Mouse (Mus musculus) liver, embryonic 15.5 days (tissue): ENCODE measurements around the gene Pcp2. TPM values are rescaled to one million over a fixed set of nuclear protein-coding genes. Genes with fewer than 3 reads are reported as not detected.
A peak's percentile ranks its signal among the peaks of the same experiment; 100 is the strongest.
"Not testable (repeated sequence)": the region's sequence is repeated elsewhere in the genome, so short reads cannot be mapped to it uniquely, and the experiment has no call there.

ENCODE experiments used
- ATAC-seq: fragments of 200-750 bp; cut with Nextera tagmentation; 2 replicates; pipeline ENCODE4 v1.8.0; 2017; ENCODE audit warnings: moderate number of reproducible peaks, mild to moderate bottlenecking, moderate library complexity; ENCODE audit not compliant: insufficient read depth
- H3K27ac ChIP-seq: fragments of 300-500 bp; sonication (generic); replicated peaks from 2 replicates; pipeline ENCODE4 v1.5.1; 2015; ENCODE audit warnings: mild to moderate bottlenecking, inconsistent platforms
- H3K27me3 ChIP-seq: fragments of 300-500 bp; sonication (generic); 2 replicates; pipeline ENCODE4 v1.6.1; 2015; ENCODE audit warnings: mild to moderate bottlenecking, inconsistent platforms
- H3K36me3 ChIP-seq: fragments of 300-500 bp; sonication (generic); replicated peaks from 2 replicates; pipeline ENCODE4 v1.6.1; 2015; ENCODE audit warnings: moderate library complexity, mild to moderate bottlenecking, inconsistent platforms
- H3K4me1 ChIP-seq: fragments of 300-500 bp; sonication (generic); replicated peaks from 2 replicates; pipeline ENCODE4 v1.6.1; 2015; ENCODE audit warnings: inconsistent platforms
- H3K4me2 ChIP-seq: fragments of 300-500 bp; sonication (generic); 2 replicates; pipeline ENCODE4 v1.6.1; 2015; ENCODE audit warnings: moderate library complexity, mild to moderate bottlenecking, inconsistent platforms
- H3K4me3 ChIP-seq: fragments of 300-500 bp; sonication (generic); replicated peaks from 2 replicates; pipeline ENCODE4 v1.5.1; 2015; ENCODE audit warnings: mild to moderate bottlenecking, inconsistent platforms
- H3K9ac ChIP-seq: fragments of 300-500 bp; sonication (generic); 2 replicates; pipeline ENCODE4 v1.6.1; 2015; ENCODE audit warnings: moderate library complexity, mild to moderate bottlenecking, inconsistent platforms
- H3K9me3 ChIP-seq: fragments of 300-500 bp; sonication (generic); replicated peaks from 2 replicates; pipeline ENCODE4 v1.6.1; 2016; ENCODE audit warnings: inconsistent platforms
- WGBS: fragments of 180-500 bp; shearing (Covaris S2); methylation state at CpG from one replicate; pipeline ENCODE4 v1.1.7; 2015; ENCODE audit warnings: mixed read lengths; ENCODE audit not compliant: insufficient replicate concordance; 5-methylcytosine and 5-hydroxymethylcytosine counted together
- polyA plus RNA-seq: library from polyadenylated mRNA; unstranded; fragments of >200 nt; fragmentation: Nextera tagmentation; extraction: Ambion mirVana; gene quantifications from 2 replicates; pipeline ENCODE4 v1.2.1, GENCODE M21; 2015

Pcp2 gene
- polyA plus RNA-seq, 1 experiment from 2014 or later, result 0.09 TPM

DNA sequence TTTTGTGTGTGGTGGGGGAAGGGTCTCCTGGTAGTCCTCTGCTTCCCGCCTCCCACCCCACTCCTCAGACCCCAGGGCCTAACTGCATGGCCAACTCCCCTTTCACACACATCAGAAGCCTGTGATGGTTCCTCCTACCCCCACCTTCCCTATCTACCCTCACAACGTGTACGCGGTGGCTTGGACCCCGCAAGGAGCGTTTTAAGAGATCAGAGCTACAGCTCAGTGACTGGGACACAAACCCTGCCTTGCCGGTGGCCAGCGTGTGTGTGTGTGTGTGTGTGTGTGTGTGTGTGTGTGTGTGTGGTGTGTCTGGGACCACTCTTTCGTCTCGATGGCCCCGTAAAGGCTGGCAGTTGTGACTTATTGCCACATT, 37.1 kb downstream of the Pcp2 start:
- ATAC-seq, result no peak; the same call in 1 of the 2 replicates
- Histone ChIP-seq H3K4me2 (peak overlapping the region; percentile 96), H3K4me1 (peaks cover 26% of the 10 kb centered on the region), H3K4me3 (peak overlapping the region; percentile 66), H3K9me3 (no peaks in the 10 kb centered on the region), H3K27me3 (peaks cover 15% of the 10 kb centered on the region), H3K27ac (no peak overlapping the region), H3K9ac (peak overlapping the region; percentile 60), H3K36me3 (no peaks in the 10 kb centered on the region)
- whole genome bisulfite sequencing, result 13% methylated on average over 11 of the region's 11 CpGs

DNA sequence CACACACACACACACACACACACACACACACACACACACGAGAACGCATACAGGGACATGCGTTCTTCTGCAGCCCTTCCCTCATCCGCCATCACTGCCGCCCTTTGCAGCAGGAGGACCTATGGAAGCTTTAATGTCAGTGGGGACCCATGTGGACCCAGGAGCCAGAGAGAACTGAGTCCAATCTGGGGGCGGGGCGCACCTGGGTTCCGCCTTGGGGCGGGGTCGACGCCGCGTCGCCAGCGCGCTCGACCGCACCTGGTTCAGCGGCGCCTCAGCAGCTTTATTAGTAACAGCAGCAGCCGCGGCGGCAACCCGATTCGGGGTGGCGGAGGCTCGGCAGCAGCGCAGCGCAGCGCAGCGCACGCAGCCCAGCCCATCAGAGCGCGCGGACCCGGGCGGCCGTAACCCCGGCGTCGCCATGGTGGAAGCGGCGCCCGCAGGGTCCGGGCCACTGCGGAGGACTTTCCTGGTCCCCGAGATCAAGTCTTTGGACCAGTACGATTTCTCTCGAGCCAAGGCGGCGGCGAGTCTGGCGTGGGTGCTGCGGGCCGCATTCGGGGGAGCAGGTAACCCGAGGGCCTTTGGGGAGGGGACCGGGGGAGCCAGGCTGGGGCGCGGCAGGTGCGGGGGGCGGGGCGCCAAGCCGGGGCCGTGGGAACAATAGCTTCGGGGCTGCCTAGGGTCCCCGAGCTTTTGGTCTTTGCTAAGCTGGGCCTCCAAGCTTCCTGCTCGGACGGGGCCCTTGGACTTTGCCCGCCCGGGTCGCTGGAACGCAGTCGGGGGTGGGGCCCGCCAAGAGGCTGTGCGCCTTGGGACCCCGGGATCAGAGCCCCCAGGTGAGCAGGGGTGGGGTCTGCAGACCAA, 37.7 kb downstream of the Pcp2 start:
- WGBS, result 1% methylated on average over 77 of the region's 77 CpGs
- H3K4me1 ChIP-seq, result peaks cover 26% of the 10 kb centered on the region
- H3K4me2 ChIP-seq, result peak overlapping the region; percentile 96
- peak overlapping the region; percentile 66 for H3K4me3 ChIP-seq
- no peaks in the 10 kb centered on the region for H3K9me3 ChIP-seq
- peak overlapping the region; percentile 60 for H3K9ac ChIP-seq
- H3K27ac ChIP-seq, result peak overlapping the region; percentile 60
- no peaks in the 10 kb centered on the region for H3K36me3 ChIP-seq
- peaks cover 15% of the 10 kb centered on the region for H3K27me3 ChIP-seq
- peak; percentile 73 for ATAC-seq

- H3K4me1 ChIP-seq, result peaks cover 26% of the 10 kb centered on the region
- H3K4me3 ChIP-seq, result peak within 1 kb of the TSS; percentile 66
- WGBS, result 5% methylated on average over 7 of the region's 7 CpGs
- H3K9me3 ChIP-seq, result no peaks in the 10 kb centered on the region
- H3K27me3 ChIP-seq, result peaks cover 15% of the 10 kb centered on the region
- peak within 1 kb of the TSS; percentile 60 for H3K27ac ChIP-seq
- peak within 1 kb of the TSS; percentile 60 for H3K9ac ChIP-seq
- 0 out of 2 replicates have a peak, but pooled peaks have one; percentile 7 for ATAC-seq
- no peaks in the 10 kb centered on the region for H3K36me3 ChIP-seq
- H3K4me2 ChIP-seq, result peak within 1 kb of the TSS; percentile 96
Measured at GRCm38 (mm10) chr8:3586993-3587390, 38.4 kb downstream of the Pcp2 start, which contains the start of gene Camsap3. TSS of gene Camsap3 (plus strand) at chr8:3587293.

- no peaks in the 10 kb centered on the region for H3K9me3 ChIP-seq
- H3K27me3 ChIP-seq, result peaks cover 15% of the 10 kb centered on the region
- H3K4me1 ChIP-seq, result peaks cover 26% of the 10 kb centered on the region
- no peaks in the 10 kb centered on the region for H3K36me3 ChIP-seq
- peak; percentile 56; the same call in 1 of the 2 replicates for ATAC-seq
- 34% methylated on average over 2 of the region's 2 CpGs for WGBS
- H3K27ac ChIP-seq, result no peak overlapping the region
- peak overlapping the region; percentile 96 for H3K4me2 ChIP-seq
- H3K4me3 ChIP-seq, result no peak overlapping the region
- H3K9ac ChIP-seq, result no peak overlapping the region
Measured at GRCm38 (mm10) chr8:3586452-3586851, 38.9 kb downstream of the Pcp2 start.

DNA sequence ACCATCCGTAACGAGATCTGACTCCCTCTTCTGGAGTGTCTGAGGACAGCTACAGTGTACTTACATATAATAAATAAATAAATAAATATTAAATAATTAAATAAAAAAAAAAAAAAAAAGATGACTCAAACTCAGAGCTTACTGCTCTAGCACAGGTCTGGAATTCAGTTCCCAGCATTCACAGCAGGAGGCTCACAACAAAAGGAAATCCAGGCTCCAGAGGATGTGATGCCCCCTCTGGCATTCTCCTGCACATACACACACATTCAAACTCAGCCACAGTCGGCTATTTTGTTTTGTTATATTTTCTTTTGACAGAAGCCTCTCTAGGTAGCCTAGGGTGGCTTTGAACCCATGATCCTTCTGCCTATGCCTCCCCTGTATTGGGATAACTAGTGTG, 43.4 kb downstream of the Pcp2 start:
- H3K27ac ChIP-seq, H3K9ac ChIP-seq, H3K4me2 ChIP-seq, H3K4me3 ChIP-seq, H3K27me3 ChIP-seq, ATAC-seq, H3K9me3 ChIP-seq, H3K36me3 ChIP-seq: not testable (repeated sequence)
- peaks cover 13% of the 10 kb centered on the region for H3K4me1 ChIP-seq
- 72% methylated on average over 3 of the region's 3 CpGs for WGBS

- WGBS, result 69% methylated on average over 9 of the region's 9 CpGs
- Histone ChIP-seq H3K36me3 (no peaks in the 10 kb centered on the region), H3K4me2 (no peak overlapping the region), H3K4me1 (peaks cover 7% of the 10 kb centered on the region; the same call in 1 of the 2 replicates), H3K4me3 (no peak overlapping the region), H3K27ac (no peak overlapping the region), H3K9ac (no peak overlapping the region), H3K27me3 (no peaks in the 10 kb centered on the region), H3K9me3 (no peaks in the 10 kb centered on the region)
- peak; percentile 13; the same call in 1 of the 2 replicates for ATAC-seq
Measured at GRCm38 (mm10) chr8:3579390-3580364, 45.7 kb downstream of the Pcp2 start.

GRCm38 (mm10) chr8:3576211-3576960, 49.0 kb downstream of the Pcp2 start:
- no peak overlapping the region for H3K4me2 ChIP-seq
- ATAC-seq, result no peak
- no peaks in the 10 kb centered on the region for H3K9me3 ChIP-seq
- no peak overlapping the region for H3K27ac ChIP-seq
- H3K27me3 ChIP-seq, result no peaks in the 10 kb centered on the region
- no peak overlapping the region for H3K4me3 ChIP-seq
- 59% methylated on average over 15 of the region's 15 CpGs for WGBS
- no peak overlapping the region for H3K9ac ChIP-seq
- no peaks in the 10 kb centered on the region for H3K36me3 ChIP-seq
- H3K4me1 ChIP-seq, result peaks cover 7% of the 10 kb centered on the region; the same call in 1 of the 2 replicates

- no peaks in the 10 kb centered on the region for H3K9me3 ChIP-seq
- H3K4me1 ChIP-seq, result peaks cover 7% of the 10 kb centered on the region; the same call in 1 of the 2 replicates
- no peak for ATAC-seq
- 75% methylated on average over 3 of the region's 3 CpGs for WGBS
- H3K27me3 ChIP-seq, result no peaks in the 10 kb centered on the region
- H3K9ac ChIP-seq, result no peak overlapping the region
- H3K4me2 ChIP-seq, result no peak overlapping the region
- H3K4me3 ChIP-seq, result no peak overlapping the region
- H3K27ac ChIP-seq, result no peak overlapping the region
- H3K36me3 ChIP-seq, result no peaks in the 10 kb centered on the region
Measured at GRCm38 (mm10) chr8:3574546-3574945, 50.8 kb downstream of the Pcp2 start.
